Mouse (Mus musculus): ENCODE data around the gene Slc35b2.

Slc35b2 gene

GRCm38 (mm10) chr17:45563655-45564530 is at the start of gene Slc35b2:
Gene Slc35b2 (plus strand): TSS chr17:45563874.
- peak; percentile 97 to 98 for DNase-seq

GRCm38 (mm10) chr17:45515204-45515726 is 48.4 kb upstream of the Slc35b2 start:
- peak in 1 of 2 experiments; percentile 36 for DNase-seq

GRCm38 (mm10) chr17:45515806-45516205 is 47.9 kb upstream of the Slc35b2 start:
- no peak for DNase-seq

- peak; percentile 95 to 98 for DNase-seq
Measured at GRCm38 (mm10) chr17:45516488-45516887, 47.2 kb upstream of the Slc35b2 start.

- peak in 1 of 2 experiments; percentile 36 for DNase-seq
Measured at GRCm38 (mm10) chr17:45517135-45517534, 46.5 kb upstream of the Slc35b2 start.

GRCm38 (mm10) chr17:45517549-45518215 is 46.0 kb upstream of the Slc35b2 start:
- DNase-seq: peak in 1 of 2 experiments; percentile 36

- DNase-seq: peak; percentile 92 to 94
Measured at GRCm38 (mm10) chr17:45518766-45519475, 44.8 kb upstream of the Slc35b2 start.

GRCm38 (mm10) chr17:45520136-45520535 is 43.5 kb upstream of the Slc35b2 start:
- DNase-seq: peak in 1 of 2 experiments; percentile 53

GRCm38 (mm10) chr17:45523263-45523662 is 40.4 kb upstream of the Slc35b2 start, which contains the start of gene Tcte1:
Gene Tcte1 (plus strand): TSS chr17:45523434.
- DNase-seq: peak; percentile 76 to 81

- DNase-seq: peak; percentile 90 to 93
Measured at GRCm38 (mm10) chr17:45524961-45525360, 38.7 kb upstream of the Slc35b2 start.

GRCm38 (mm10) chr17:45526571-45526970 is 37.1 kb upstream of the Slc35b2 start:
- DNase-seq: peak; percentile 78

GRCm38 (mm10) chr17:45530346-45530782 is 33.3 kb upstream of the Slc35b2 start:
- peak; percentile 98 to 99 for DNase-seq

GRCm38 (mm10) chr17:45532896-45533295 is 30.8 kb upstream of the Slc35b2 start:
- DNase-seq: peak; percentile 58 to 65

GRCm38 (mm10) chr17:45536264-45536663 is 27.4 kb upstream of the Slc35b2 start:
- peak in 1 of 2 experiments; percentile 29 for DNase-seq

GRCm38 (mm10) chr17:45538394-45538793 is 25.3 kb upstream of the Slc35b2 start:
- DNase-seq: no peak

GRCm38 (mm10) chr17:45539664-45540063 is 24.0 kb upstream of the Slc35b2 start:
- peak; percentile 54 to 59 for DNase-seq

- peak; percentile 50 to 51 for DNase-seq
Measured at GRCm38 (mm10) chr17:45542129-45542528, 21.5 kb upstream of the Slc35b2 start.

- peak; percentile 86 to 91 for DNase-seq
Measured at GRCm38 (mm10) chr17:45542705-45543104, 21.0 kb upstream of the Slc35b2 start.

GRCm38 (mm10) chr17:45543115-45543514 is 20.6 kb upstream of the Slc35b2 start:
- peak; percentile 64 to 71 for DNase-seq

GRCm38 (mm10) chr17:45544001-45544872 is 19.4 kb upstream of the Slc35b2 start:
- DNase-seq: peak; percentile 84

- peak; percentile 76 to 78 for DNase-seq
Measured at GRCm38 (mm10) chr17:45544873-45545277, 18.8 kb upstream of the Slc35b2 start.

Measured in cerebellum, postnatal 10 days (tissue).